Mouse (Mus musculus): ENCODE results near the gene Sbk2.
A peak's percentile ranks its signal among the peaks of the same experiment; 100 is the strongest.

DNA sequence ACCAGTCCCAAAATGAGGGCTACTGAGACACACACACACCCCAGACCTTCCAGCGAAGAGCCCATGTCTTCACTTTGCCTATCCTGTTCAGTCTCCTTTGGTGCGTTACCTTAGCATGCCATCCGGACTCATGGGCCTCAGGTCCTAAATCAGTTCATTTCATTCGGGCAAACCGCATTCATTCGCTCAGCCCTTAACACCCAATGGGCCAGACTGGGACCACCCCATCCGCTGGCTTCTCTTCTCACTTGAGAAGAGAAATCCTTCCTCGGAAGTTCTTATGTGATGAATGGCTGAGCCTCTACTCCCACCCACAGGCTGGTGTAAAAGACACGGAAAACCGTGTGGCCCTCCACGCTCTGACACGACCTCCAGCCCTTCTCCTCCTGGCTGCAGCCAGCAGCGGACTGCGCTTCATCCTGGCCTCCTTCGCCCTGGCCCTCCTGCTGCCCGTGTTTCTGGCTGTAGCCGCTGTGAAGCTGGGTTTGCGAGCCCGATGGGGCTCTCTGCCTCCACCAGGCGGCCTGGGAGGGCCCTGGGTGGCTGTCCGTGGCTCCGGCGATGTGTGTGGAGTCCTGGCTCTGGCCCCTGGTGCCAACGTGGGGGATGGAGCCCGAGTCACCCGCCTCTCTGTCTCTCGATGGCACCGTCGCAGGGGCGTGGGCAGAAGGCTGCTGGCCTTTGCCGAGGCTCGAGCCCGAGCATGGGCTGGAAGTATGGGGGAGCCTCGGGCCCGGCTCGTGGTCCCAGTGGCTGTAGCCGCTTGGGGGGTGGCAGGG is 40.4 kb downstream of the Sbk2 start:
- TF ChIP-seq FOSL1 (IDR thresholded peaks at IDR 0.05; ENCODE audit: insufficient read depth, low read length, poor library complexity, severe bottlenecking) (no peak), CEBPB (IDR thresholded peaks at IDR 0.05; ENCODE audit: low read depth) (no peak), CTCF (IDR thresholded peaks at IDR 0.05; ENCODE audit: control insufficient read depth, insufficient read depth, insufficient read length) (peak; percentile 28), MAX (IDR thresholded peaks at IDR 0.05) (no peak), MYOG (IDR thresholded peaks at IDR 0.05; ENCODE audit: control insufficient read depth, extremely low read depth, insufficient read length) (no peak), USF1 (IDR thresholded peaks at IDR 0.05; ENCODE audit: low read depth) (no peak)
